Mouse (Mus musculus): Measurements from ENCODE around the gene Ppp1r12b. TPM values are rescaled to one million over a fixed set of nuclear protein-coding genes. Genes with fewer than 3 reads are reported as not detected.

The Ppp1r12b gene
- polyA plus RNA-seq, 2 experiments: 9.2 to 11.4 TPM

DNA sequence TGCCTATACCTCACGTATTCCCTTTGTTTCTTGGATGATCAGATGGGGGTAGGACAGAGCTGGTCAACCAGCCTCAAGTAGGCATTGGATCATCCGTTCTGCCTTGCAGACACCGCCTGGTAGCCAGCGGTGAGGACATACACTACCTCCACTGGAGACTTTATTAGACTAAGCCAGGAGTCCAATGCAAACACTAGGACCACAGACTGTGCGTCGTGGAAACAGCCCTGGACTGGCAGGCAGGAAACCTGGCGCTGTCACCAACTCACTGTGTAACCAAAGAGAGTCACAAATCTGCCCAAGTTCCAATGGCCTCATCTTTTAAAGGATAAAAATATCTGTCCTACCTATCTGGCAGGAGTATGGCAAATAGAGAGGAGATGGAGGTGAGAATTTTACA lies 40.7 kb upstream of the Ppp1r12b start:
- WGBS: 89% methylated on average over 7 of the region's 7 CpGs
- TF ChIP-seq POLR2A (IDR thresholded peaks at IDR 0.05; ENCODE audit: borderline replicate concordance, extremely low read depth, insufficient read depth, insufficient read length): no peak
- DNase-seq (ENCODE audit: low spot score) (no peak), ATAC-seq (ENCODE audit: low FRiP score, low read depth) (no peak)
- no peaks in the 10 kb centered on the region for H3K9me3 ChIP-seq (ENCODE audit: control insufficient read depth, low read length)
- H3K4me2 ChIP-seq (replicated peaks; ENCODE audit: low read depth, low read length, severe bottlenecking): no peak overlapping the region
- H3K9ac ChIP-seq (ENCODE audit: low read depth, low read length, severe bottlenecking): no peak overlapping the region
- no peak overlapping the region for H3K4me3 ChIP-seq (replicated peaks; ENCODE audit: low read length)
- no peaks in the 10 kb centered on the region for H3K36me3 ChIP-seq (ENCODE audit: control insufficient read depth, insufficient read depth, low read length)
- H3K27me3 ChIP-seq (ENCODE audit: control insufficient read depth, insufficient read depth, low read length): no peaks in the 10 kb centered on the region
- no peak overlapping the region for H3K27ac ChIP-seq (replicated peaks; ENCODE audit: low read depth, low read length)
- H3K4me1 ChIP-seq (ENCODE audit: control insufficient read depth, insufficient read depth, low read length): peaks cover 15% of the 10 kb centered on the region

DNA sequence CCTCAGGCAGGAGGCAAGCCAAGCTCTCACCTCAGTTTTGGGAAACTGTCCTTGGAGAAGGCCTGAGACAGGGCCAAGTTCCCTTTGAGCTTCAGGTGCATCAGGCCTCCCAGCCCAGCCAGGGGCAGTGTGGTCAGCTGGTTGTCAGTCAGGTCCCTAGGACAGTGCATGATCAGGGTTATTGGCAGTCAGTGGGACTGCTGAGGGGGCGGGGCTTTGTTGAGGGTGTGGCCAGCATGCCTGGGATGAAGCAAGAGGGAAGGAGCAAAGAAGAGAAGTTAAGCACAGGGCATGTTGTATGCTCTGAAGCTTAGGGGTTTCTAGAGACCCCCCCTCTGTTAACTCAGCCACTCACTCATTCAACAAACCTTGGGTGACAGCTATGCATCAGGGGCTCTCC lies 40.2 kb upstream of the Ppp1r12b start:
- Histone ChIP-seq H3K9me3 (ENCODE audit: control insufficient read depth, low read length) (no peaks in the 10 kb centered on the region), H3K4me1 (ENCODE audit: control insufficient read depth, insufficient read depth, low read length) (peaks cover 15% of the 10 kb centered on the region), H3K36me3 (ENCODE audit: control insufficient read depth, insufficient read depth, low read length) (no peaks in the 10 kb centered on the region), H3K4me3 (replicated peaks; ENCODE audit: low read length) (no peak overlapping the region), H3K27ac (replicated peaks; ENCODE audit: low read depth, low read length) (no peak overlapping the region), H3K4me2 (replicated peaks; ENCODE audit: low read depth, low read length, severe bottlenecking) (no peak overlapping the region), H3K9ac (ENCODE audit: low read depth, low read length, severe bottlenecking) (no peak overlapping the region), H3K27me3 (ENCODE audit: control insufficient read depth, insufficient read depth, low read length) (no peaks in the 10 kb centered on the region)
- no peak for DNase-seq (ENCODE audit: low spot score)
- ATAC-seq (ENCODE audit: low FRiP score, low read depth): no peak
- WGBS: 7% methylated on average over 1 of the region's 1 CpGs
- no peak for TF ChIP-seq POLR2A (IDR thresholded peaks at IDR 0.05; ENCODE audit: borderline replicate concordance, extremely low read depth, insufficient read depth, insufficient read length)

DNA sequence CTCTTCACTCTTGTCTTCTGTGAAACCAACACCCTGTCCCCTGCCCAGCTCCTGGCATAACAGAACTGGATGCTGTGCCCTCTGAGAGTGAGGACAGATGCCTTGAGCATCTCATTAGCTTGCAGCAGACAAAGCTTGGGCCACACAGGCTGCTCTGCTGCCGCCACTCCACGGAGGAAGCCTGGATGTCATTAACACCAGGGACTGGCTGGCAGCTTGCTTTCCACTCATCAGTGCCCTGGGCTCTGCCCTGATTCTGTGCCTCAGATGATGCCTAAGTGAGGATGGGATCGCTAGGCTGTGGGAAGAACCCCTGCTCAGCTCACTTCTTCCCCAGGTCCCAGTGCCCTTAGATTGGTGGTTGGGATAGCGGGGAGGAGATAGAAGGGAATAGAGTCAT lies 39.7 kb upstream of the Ppp1r12b start:
- no peaks in the 10 kb centered on the region for H3K27me3 ChIP-seq (ENCODE audit: control insufficient read depth, insufficient read depth, low read length)
- H3K4me1 ChIP-seq (ENCODE audit: control insufficient read depth, insufficient read depth, low read length): peaks cover 15% of the 10 kb centered on the region
- no peak for DNase-seq (ENCODE audit: low spot score)
- no peak overlapping the region for H3K4me2 ChIP-seq (replicated peaks; ENCODE audit: low read depth, low read length, severe bottlenecking)
- H3K4me3 ChIP-seq (replicated peaks; ENCODE audit: low read length): no peak overlapping the region
- WGBS: 55% methylated on average over 4 of the region's 4 CpGs
- H3K36me3 ChIP-seq (ENCODE audit: control insufficient read depth, insufficient read depth, low read length): no peaks in the 10 kb centered on the region
- no peak overlapping the region for H3K27ac ChIP-seq (replicated peaks; ENCODE audit: low read depth, low read length)
- no peak for ATAC-seq (ENCODE audit: low FRiP score, low read depth)
- no peak overlapping the region for H3K9ac ChIP-seq (ENCODE audit: low read depth, low read length, severe bottlenecking)
- TF ChIP-seq POLR2A (IDR thresholded peaks at IDR 0.05; ENCODE audit: borderline replicate concordance, extremely low read depth, insufficient read depth, insufficient read length): no peak
- H3K9me3 ChIP-seq (ENCODE audit: control insufficient read depth, low read length): no peaks in the 10 kb centered on the region

DNA sequence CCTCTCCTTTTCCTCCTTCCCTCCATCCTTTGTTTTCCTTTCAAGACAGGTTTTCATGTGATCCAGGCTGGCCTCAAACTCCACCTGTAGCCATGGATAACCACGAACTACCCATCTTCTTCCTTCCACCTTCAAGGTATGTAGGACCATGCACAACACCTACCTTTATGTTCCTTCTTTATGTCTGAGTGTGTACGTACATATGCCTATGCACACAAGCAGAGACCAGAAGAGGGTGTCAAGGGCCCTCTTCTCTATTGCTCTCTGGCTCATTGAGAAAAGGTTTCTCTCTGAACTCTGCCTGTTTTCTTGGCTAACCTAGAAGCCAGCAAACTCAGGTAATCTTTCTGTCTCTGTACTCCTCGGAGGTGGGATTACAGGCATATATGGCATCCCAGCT lies 39.0 kb upstream of the Ppp1r12b start:
- ATAC-seq (ENCODE audit: low FRiP score, low read depth): no peak
- DNase-seq (ENCODE audit: low spot score): no peak
- Histone ChIP-seq H3K9me3 (ENCODE audit: control insufficient read depth, low read length) (no peaks in the 10 kb centered on the region), H3K4me1 (ENCODE audit: control insufficient read depth, insufficient read depth, low read length) (peaks cover 15% of the 10 kb centered on the region), H3K9ac (ENCODE audit: low read depth, low read length, severe bottlenecking) (no peak overlapping the region), H3K27ac (replicated peaks; ENCODE audit: low read depth, low read length) (no peak overlapping the region), H3K27me3 (ENCODE audit: control insufficient read depth, insufficient read depth, low read length) (no peaks in the 10 kb centered on the region), H3K4me3 (replicated peaks; ENCODE audit: low read length) (no peak overlapping the region), H3K36me3 (ENCODE audit: control insufficient read depth, insufficient read depth, low read length) (no peaks in the 10 kb centered on the region), H3K4me2 (replicated peaks; ENCODE audit: low read depth, low read length, severe bottlenecking) (no peak overlapping the region)
- WGBS: 82% methylated on average over 3 of the region's 3 CpGs
- no peak for TF ChIP-seq POLR2A (IDR thresholded peaks at IDR 0.05; ENCODE audit: borderline replicate concordance, extremely low read depth, insufficient read depth, insufficient read length)

- peak overlapping the region; percentile 19; the same call in 1 of the 2 replicates for H3K27ac ChIP-seq (replicated peaks; ENCODE audit: low read depth, low read length)
- H3K4me1 ChIP-seq (ENCODE audit: control insufficient read depth, insufficient read depth, low read length): peaks cover 19% of the 10 kb centered on the region
- no peak for TF ChIP-seq POLR2A (IDR thresholded peaks at IDR 0.05; ENCODE audit: borderline replicate concordance, extremely low read depth, insufficient read depth, insufficient read length)
- peak; percentile 49 for DNase-seq (ENCODE audit: low spot score)
- WGBS: 26% methylated on average over 8 of the region's 8 CpGs
- H3K27me3 ChIP-seq (ENCODE audit: control insufficient read depth, insufficient read depth, low read length): no peaks in the 10 kb centered on the region; the same call in 1 of the 2 replicates
- H3K9ac ChIP-seq (ENCODE audit: low read depth, low read length, severe bottlenecking): no peak overlapping the region
- H3K4me3 ChIP-seq (replicated peaks; ENCODE audit: low read length): no peak overlapping the region
- no peaks in the 10 kb centered on the region for H3K9me3 ChIP-seq (ENCODE audit: control insufficient read depth, low read length)
- no peak for ATAC-seq (ENCODE audit: low FRiP score, low read depth)
- H3K36me3 ChIP-seq (ENCODE audit: control insufficient read depth, insufficient read depth, low read length): no peaks in the 10 kb centered on the region
- no peak overlapping the region for H3K4me2 ChIP-seq (replicated peaks; ENCODE audit: low read depth, low read length, severe bottlenecking)
Measured at GRCm38 (mm10) chr1:134992046-134992645, 36.4 kb upstream of the Ppp1r12b start.
